Mouse (Mus musculus): Measurements from ENCODE around the gene Gm21964. TPM values are rescaled to one million over a fixed set of nuclear protein-coding genes. Genes with fewer than 3 reads are reported as not detected.

Gm21964 gene
- polyA plus RNA-seq (2016; fragmentation: Nextera tagmentation; extraction: Ambion mirVana), result not detected in 2 replicates

- Histone ChIP-seq H3K9ac (replicated peaks) (no peak within 1 kb of the TSS), H3K4me3 (no peak within 1 kb of the TSS), H3K4me2 (replicated peaks) (no peak within 1 kb of the TSS), H3K27me3 (no peaks in the 10 kb centered on the region), H3K27ac (replicated peaks) (no peak within 1 kb of the TSS), H3K36me3 (no peaks in the 10 kb centered on the region), H3K4me1 (no peaks in the 10 kb centered on the region), H3K9me3 (no peaks in the 10 kb centered on the region)
- ATAC-seq (ENCODE audit: low FRiP score, low read depth), result no peak
- WGBS, result 89% methylated on average over 12 of the region's 12 CpGs
Measured at GRCm38 (mm10) chr8:110100907-110101306, at the start of gene Gm21964. Gene Gm21964 (plus strand): TSS chr8:110101207.

- Histone ChIP-seq H3K9ac (replicated peaks) (no peak overlapping the region), H3K27me3 (no peaks in the 10 kb centered on the region), H3K9me3 (no peaks in the 10 kb centered on the region), H3K27ac (replicated peaks) (no peak overlapping the region), H3K36me3 (no peaks in the 10 kb centered on the region), H3K4me2 (replicated peaks) (no peak overlapping the region), H3K4me1 (no peaks in the 10 kb centered on the region), H3K4me3 (no peak overlapping the region)
- no peak for ATAC-seq (ENCODE audit: low FRiP score, low read depth)
- WGBS, result 85% methylated on average over 6 of the region's 6 CpGs
Measured at GRCm38 (mm10) chr8:110051208-110051607, 49.8 kb upstream of the Gm21964 start.

GRCm38 (mm10) chr8:110058207-110058606, 42.8 kb upstream of the Gm21964 start:
- 79% methylated on average over 8 of the region's 8 CpGs for WGBS
- no peak overlapping the region for H3K4me2 ChIP-seq (replicated peaks)
- no peak overlapping the region for H3K4me3 ChIP-seq
- H3K9ac ChIP-seq (replicated peaks), result no peak overlapping the region
- no peak overlapping the region for H3K27ac ChIP-seq (replicated peaks)
- no peaks in the 10 kb centered on the region for H3K4me1 ChIP-seq
- H3K9me3 ChIP-seq, result no peaks in the 10 kb centered on the region
- ATAC-seq (ENCODE audit: low FRiP score, low read depth), result no peak
- H3K36me3 ChIP-seq, result no peaks in the 10 kb centered on the region
- no peaks in the 10 kb centered on the region for H3K27me3 ChIP-seq

DNA sequence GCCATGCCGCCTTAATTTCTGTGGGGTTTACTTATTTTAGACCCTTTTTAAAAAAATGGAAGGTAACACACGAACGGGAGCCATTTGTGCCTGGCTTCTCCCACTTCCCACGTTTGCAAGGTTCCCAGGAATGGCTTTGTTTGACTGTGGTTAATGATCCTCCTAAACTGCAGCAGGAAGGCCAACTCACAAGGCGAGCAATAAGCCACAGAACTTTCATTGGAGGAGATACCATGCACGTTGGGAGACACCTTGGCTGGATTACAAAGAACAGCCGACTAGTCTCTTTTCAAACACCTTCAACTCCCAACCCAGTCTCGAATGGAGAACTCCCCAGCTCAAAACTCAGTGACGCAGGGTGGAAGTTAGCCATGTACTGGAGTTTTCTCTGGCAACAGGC, 36.8 kb upstream of the Gm21964 start:
- no peak for ATAC-seq (ENCODE audit: low FRiP score, low read depth)
- H3K27ac ChIP-seq (replicated peaks), result no peak overlapping the region
- H3K4me1 ChIP-seq, result no peaks in the 10 kb centered on the region
- H3K27me3 ChIP-seq, result no peaks in the 10 kb centered on the region
- no peak overlapping the region for H3K4me3 ChIP-seq
- no peak overlapping the region for H3K4me2 ChIP-seq (replicated peaks)
- no peak overlapping the region for H3K9ac ChIP-seq (replicated peaks)
- H3K9me3 ChIP-seq, result no peaks in the 10 kb centered on the region
- WGBS, result 85% methylated on average over 9 of the region's 9 CpGs
- H3K36me3 ChIP-seq, result no peaks in the 10 kb centered on the region

GRCm38 (mm10) chr8:110064606-110065365, 36.2 kb upstream of the Gm21964 start:
- H3K27ac ChIP-seq (replicated peaks), result no peak overlapping the region
- H3K27me3 ChIP-seq, result no peaks in the 10 kb centered on the region
- no peaks in the 10 kb centered on the region for H3K9me3 ChIP-seq
- no peak overlapping the region for H3K4me2 ChIP-seq (replicated peaks)
- no peak overlapping the region for H3K9ac ChIP-seq (replicated peaks)
- ATAC-seq (ENCODE audit: low FRiP score, low read depth), result no peak
- WGBS, result 94% methylated on average over 18 of the region's 18 CpGs
- no peaks in the 10 kb centered on the region for H3K36me3 ChIP-seq
- H3K4me3 ChIP-seq, result no peak overlapping the region
- no peaks in the 10 kb centered on the region for H3K4me1 ChIP-seq

GRCm38 (mm10) chr8:110065676-110066075, 35.3 kb upstream of the Gm21964 start:
- no peak for ATAC-seq (ENCODE audit: low FRiP score, low read depth)
- Histone ChIP-seq H3K36me3 (no peaks in the 10 kb centered on the region), H3K4me3 (no peak overlapping the region), H3K27me3 (no peaks in the 10 kb centered on the region), H3K4me1 (no peaks in the 10 kb centered on the region), H3K9me3 (no peaks in the 10 kb centered on the region), H3K9ac (replicated peaks) (no peak overlapping the region), H3K27ac (replicated peaks) (no peak overlapping the region), H3K4me2 (replicated peaks) (no peak overlapping the region)
- WGBS, result 84% methylated on average over 4 of the region's 4 CpGs

GRCm38 (mm10) chr8:110069706-110070105, 31.3 kb upstream of the Gm21964 start:
- Histone ChIP-seq H3K4me3 (no peak overlapping the region), H3K4me2 (replicated peaks) (no peak overlapping the region), H3K27ac (replicated peaks) (no peak overlapping the region), H3K9me3 (no peaks in the 10 kb centered on the region), H3K27me3 (no peaks in the 10 kb centered on the region), H3K9ac (replicated peaks) (no peak overlapping the region), H3K36me3 (no peaks in the 10 kb centered on the region), H3K4me1 (no peaks in the 10 kb centered on the region)
- no peak for ATAC-seq (ENCODE audit: low FRiP score, low read depth)
- 88% methylated on average over 4 of the region's 4 CpGs for WGBS

- Histone ChIP-seq H3K9me3 (no peaks in the 10 kb centered on the region), H3K4me1 (no peaks in the 10 kb centered on the region), H3K4me3 (no peak overlapping the region), H3K4me2 (replicated peaks) (no peak overlapping the region), H3K36me3 (no peaks in the 10 kb centered on the region), H3K9ac (replicated peaks) (no peak overlapping the region), H3K27me3 (no peaks in the 10 kb centered on the region), H3K27ac (replicated peaks) (no peak overlapping the region)
- WGBS, result 14% methylated on average over 9 of the region's 9 CpGs
- ATAC-seq (ENCODE audit: low FRiP score, low read depth), result no peak
Measured at GRCm38 (mm10) chr8:110071600-110071999, 29.4 kb upstream of the Gm21964 start.

DNA sequence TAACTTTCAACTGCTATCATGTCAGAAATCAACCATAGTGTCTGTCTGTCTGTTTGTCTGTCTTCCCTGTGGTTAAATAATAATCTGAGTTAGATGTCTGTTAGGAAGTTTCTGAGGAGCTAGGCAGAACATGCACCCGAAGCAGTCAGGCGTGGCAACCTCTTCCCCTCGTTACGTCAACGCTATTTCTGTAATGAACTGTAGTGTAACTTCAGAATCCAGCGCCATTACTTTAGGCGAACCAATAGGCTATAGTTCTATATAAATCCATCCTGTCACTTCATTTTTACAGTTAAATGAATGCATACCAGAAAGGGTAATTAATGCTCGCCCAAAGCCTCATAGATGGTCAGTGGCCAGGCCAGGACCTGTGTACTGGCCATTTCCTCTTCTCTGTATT, 26.5 kb upstream of the Gm21964 start:
- 85% methylated on average over 8 of the region's 8 CpGs for WGBS
- Histone ChIP-seq H3K27me3 (no peaks in the 10 kb centered on the region; the same call in 1 of the 2 replicates), H3K4me2 (replicated peaks) (no peak overlapping the region), H3K4me3 (no peak overlapping the region), H3K9ac (replicated peaks) (no peak overlapping the region), H3K4me1 (peaks cover 3% of the 10 kb centered on the region; the same call in 1 of the 2 replicates), H3K9me3 (no peaks in the 10 kb centered on the region), H3K36me3 (no peaks in the 10 kb centered on the region), H3K27ac (replicated peaks) (no peak overlapping the region)
- ATAC-seq (ENCODE audit: low FRiP score, low read depth), result no peak

DNA sequence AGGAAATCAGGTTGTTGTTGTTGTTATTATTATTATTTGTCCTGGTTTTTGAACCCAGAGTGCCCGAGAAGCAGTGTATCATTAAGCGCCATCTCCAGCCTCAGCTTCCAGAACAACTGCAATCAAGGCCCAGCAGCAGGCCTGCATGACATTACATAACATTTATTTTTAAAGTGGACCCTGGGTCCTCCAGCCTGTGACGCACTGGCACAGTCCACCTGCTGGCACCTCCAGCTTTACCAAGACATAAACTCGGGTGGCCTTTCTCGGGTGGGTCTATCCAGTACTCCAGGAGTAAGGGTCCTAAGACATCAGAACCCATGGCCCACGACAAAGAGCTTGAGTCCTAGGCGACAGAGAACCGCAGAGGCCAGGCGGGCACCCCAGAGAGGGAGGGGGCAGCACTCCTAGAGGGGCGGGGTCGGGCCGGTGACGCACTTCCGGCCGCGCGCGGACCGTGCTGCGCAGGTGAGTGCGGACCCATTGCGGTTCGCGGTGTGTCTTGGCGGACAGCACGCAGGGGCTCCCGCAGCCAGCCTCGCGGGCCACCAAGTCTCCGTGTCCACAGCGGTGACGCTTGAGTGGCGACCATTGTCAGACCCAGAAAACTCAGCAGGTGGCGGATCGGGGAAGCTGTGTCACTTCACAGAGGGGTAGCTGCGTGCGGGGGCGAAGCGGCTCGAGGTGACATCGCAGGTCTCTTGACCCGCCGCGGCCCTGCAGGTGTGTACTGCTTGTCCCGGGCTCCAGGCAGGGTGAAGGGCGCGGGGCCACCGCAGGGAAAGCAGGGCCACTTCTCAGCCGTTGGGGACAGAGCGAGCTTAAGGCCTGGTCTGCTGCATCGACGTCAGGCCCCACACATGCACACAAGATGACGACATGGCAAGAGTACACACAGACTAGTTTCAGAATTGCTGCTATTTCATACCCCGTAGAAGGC, 21.5 kb upstream of the Gm21964 start, which contains the start of gene Zfp612:
TSS of gene Zfp612 (plus strand) at position 465 of the 940 bp plus-strand sequence.
- H3K4me3 ChIP-seq, result peak within 1 kb of the TSS; percentile 62
- no peak within 1 kb of the TSS for H3K27ac ChIP-seq (replicated peaks)
- H3K27me3 ChIP-seq, result no peaks in the 10 kb centered on the region; the same call in 1 of the 2 replicates
- peaks cover 22% of the 10 kb centered on the region for H3K36me3 ChIP-seq
- peak; percentile 94 for ATAC-seq (ENCODE audit: low FRiP score, low read depth)
- WGBS, result 7% methylated on average over 54 of the region's 54 CpGs
- H3K9me3 ChIP-seq, result no peaks in the 10 kb centered on the region
- peak within 1 kb of the TSS; percentile 97 for H3K4me2 ChIP-seq (replicated peaks)
- peak within 1 kb of the TSS; percentile 82 for H3K9ac ChIP-seq (replicated peaks)
- peaks cover 15% of the 10 kb centered on the region for H3K4me1 ChIP-seq

DNA sequence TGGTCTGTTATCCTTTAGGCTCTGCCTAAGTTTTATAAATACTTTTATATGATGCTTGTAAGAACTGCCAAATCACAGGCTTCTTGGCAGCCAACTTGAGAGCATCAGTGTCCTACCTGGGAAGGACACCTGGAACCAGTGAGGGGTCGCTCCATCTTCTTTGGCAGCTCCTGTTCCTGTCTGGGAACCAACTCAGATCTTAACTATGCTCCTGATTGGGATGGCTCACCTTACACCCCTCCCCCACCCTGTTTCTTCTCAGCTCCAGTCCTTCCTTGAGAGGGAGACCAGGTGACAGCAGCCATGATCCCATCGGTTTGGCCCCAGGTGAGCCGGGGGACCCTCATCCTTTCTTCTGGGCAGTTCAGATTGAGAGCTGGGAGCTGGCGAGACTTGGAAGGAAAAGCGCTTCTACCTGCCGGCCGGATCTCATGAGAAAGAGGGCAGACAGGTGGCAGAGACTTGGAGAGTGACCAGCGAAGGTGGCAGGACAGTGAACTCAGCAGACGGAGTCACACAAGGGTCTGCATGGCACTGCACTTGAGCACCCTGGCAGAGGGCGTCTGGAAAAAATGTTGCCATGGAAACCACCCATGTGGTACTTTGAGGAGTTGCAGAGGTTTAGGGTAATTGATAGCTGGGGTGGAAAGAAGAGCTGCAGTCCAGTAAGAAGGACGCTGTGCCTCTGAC, 18.4 kb upstream of the Gm21964 start:
- WGBS, result 83% methylated on average over 11 of the region's 11 CpGs
- H3K36me3 ChIP-seq, result peaks cover 50% of the 10 kb centered on the region
- ATAC-seq (ENCODE audit: low FRiP score, low read depth), result no peak

More for the DNA sequence above, 18.4 kb upstream of the Gm21964 start:
- Histone ChIP-seq H3K4me2 (replicated peaks) (no peak overlapping the region), H3K9ac (replicated peaks) (no peak overlapping the region), H3K9me3 (no peaks in the 10 kb centered on the region), H3K27me3 (no peaks in the 10 kb centered on the region; the same call in 1 of the 2 replicates), H3K4me1 (peaks cover 15% of the 10 kb centered on the region), H3K4me3 (no peak overlapping the region), H3K27ac (replicated peaks) (no peak overlapping the region)

Data from midbrain, embryonic 12.5 days (tissue).